Mouse (Mus musculus) myocyte (in vitro differentiated cells): ENCODE measurements around the gene Muc2. TPM values are rescaled to one million over a fixed set of nuclear protein-coding genes. Genes with fewer than 3 reads are reported as not detected.

ENCODE experiments used
- H3K27me3 ChIP-seq: one replicate; pipeline ENCODE4 v1.6.1; 2011; ENCODE audit not compliant: control insufficient read depth, insufficient read depth, insufficient read length
- H3K36me3 ChIP-seq: one replicate; pipeline ENCODE4 v1.6.1; 2011; ENCODE audit not compliant: control insufficient read depth, insufficient read depth
- H3K4me2 ChIP-seq: one replicate; pipeline ENCODE4 v1.6.1; 2011; ENCODE audit warnings: low read depth, control low read depth
- H3K4me3 ChIP-seq: one replicate; pipeline ENCODE4 v1.5.1; 2011; ENCODE audit warnings: mild to moderate bottlenecking, control low read depth, moderate library complexity
- H3K79me2 ChIP-seq: one replicate; pipeline ENCODE4 v1.6.1; 2011; ENCODE audit not compliant: control insufficient read depth, insufficient read depth
- H3ac ChIP-seq: one replicate; pipeline ENCODE4 v1.6.1; 2011; ENCODE audit not compliant: control insufficient read depth, insufficient read length
- CEBPB ChIP-seq: IDR thresholded peaks from 2 replicates; pipeline ENCODE4 v1.6.1; 2011; ENCODE audit warnings: mild to moderate bottlenecking, moderate library complexity; ENCODE audit not compliant: poor library complexity, insufficient read depth, severe bottlenecking
- E2F4 ChIP-seq: IDR thresholded peaks from one replicate; pipeline ENCODE4 v1.6.1; 2011; ENCODE audit warnings: mild to moderate bottlenecking, control low read depth, moderate library complexity; ENCODE audit not compliant: insufficient read depth
- MAX ChIP-seq: IDR thresholded peaks from one replicate; pipeline ENCODE4 v1.6.1; 2011; ENCODE audit warnings: low read depth, mild to moderate bottlenecking, control low read depth
- MYOD1 ChIP-seq, 3 experiments: IDR thresholded peaks; one replicate each; pipeline ENCODE4 v1.6.1; 2011; ENCODE audit warnings: control low read depth in 2 of 3, low read depth in 2 of 3, mild to moderate bottlenecking in 2 of 3, moderate library complexity in 1 of 3; ENCODE audit not compliant: insufficient read length in 2 of 3, control insufficient read depth in 1 of 3
- MYOG ChIP-seq, 3 experiments: IDR thresholded peaks; one replicate each; pipeline ENCODE4 v1.6.1; 2011; ENCODE audit warnings: control low read depth in 2 of 3, low read depth in 2 of 3, mild to moderate bottlenecking in 2 of 3; ENCODE audit not compliant: insufficient read length in 2 of 3, control insufficient read depth in 1 of 3, insufficient read depth in 1 of 3
- POLR2A ChIP-seq: IDR thresholded peaks from one replicate; pipeline ENCODE4 v1.6.1; 2011; ENCODE audit warnings: low read depth, mild to moderate bottlenecking, control low read depth, moderate library complexity; ENCODE audit not compliant: insufficient read length
- POLR2AphosphoS2 ChIP-seq: IDR thresholded peaks from one replicate; pipeline ENCODE4 v1.6.1; 2011; ENCODE audit warnings: low read depth, control low read depth; ENCODE audit not compliant: insufficient read length
- REST ChIP-seq: IDR thresholded peaks from one replicate; pipeline ENCODE4 v1.6.1; 2011; ENCODE audit warnings: mild to moderate bottlenecking, control low read depth, moderate library complexity; ENCODE audit not compliant: insufficient read depth, insufficient read length
- SRF ChIP-seq: IDR thresholded peaks from one replicate; pipeline ENCODE4 v1.6.1; 2011; ENCODE audit warnings: low read depth; ENCODE audit not compliant: control insufficient read depth, insufficient read length
- TCF12 ChIP-seq: IDR thresholded peaks from one replicate; pipeline ENCODE4 v1.6.1; 2011; ENCODE audit warnings: mild to moderate bottlenecking, control low read depth; ENCODE audit not compliant: poor library complexity, insufficient read depth, severe bottlenecking
- TCF3 ChIP-seq: IDR thresholded peaks from one replicate; pipeline ENCODE4 v1.6.1; 2011; ENCODE audit warnings: low read depth, control low read depth; ENCODE audit not compliant: insufficient read length
- USF1 ChIP-seq: IDR thresholded peaks from one replicate; pipeline ENCODE4 v1.6.1; 2011; ENCODE audit warnings: low read depth, mild to moderate bottlenecking, control low read depth, moderate library complexity
- polyA plus RNA-seq: library from polyadenylated mRNA; unstranded; fragments of >200 nt; fragmentation: generic; extraction: Trizol; gene quantifications from one replicate; pipeline ENCODE4 v1.2.1, GENCODE M21; 2012; ENCODE audit warnings: missing spikeins

Muc2 gene
- polyA plus RNA-seq, 1 experiment, result not detected

DNA sequence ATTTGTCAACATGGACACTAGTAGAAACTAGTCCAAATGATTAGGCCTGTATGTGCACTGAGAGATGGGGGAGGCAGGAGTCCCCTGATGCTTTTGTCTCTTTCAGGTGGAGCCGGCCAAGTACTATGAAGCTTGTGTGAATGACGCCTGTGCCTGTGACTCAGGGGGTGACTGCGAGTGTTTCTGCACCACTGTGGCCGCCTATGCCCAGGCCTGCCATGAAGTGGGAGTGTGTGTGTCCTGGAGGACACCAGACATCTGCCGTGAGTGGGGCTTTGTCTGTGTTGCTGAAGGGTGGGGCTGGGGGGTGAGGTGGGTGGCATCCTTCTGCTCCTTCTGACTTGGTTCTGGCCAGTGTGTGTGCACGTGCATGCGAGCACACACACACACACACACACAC is 113.1 kb downstream of the Muc2 start:
- no peak overlapping the region for H3K4me3 ChIP-seq
- no peak overlapping the region for H3ac ChIP-seq
- H3K27me3 ChIP-seq, result peaks cover 27% of the 10 kb centered on the region
- H3K36me3 ChIP-seq, result no peaks in the 10 kb centered on the region
- no peaks in the 10 kb centered on the region for H3K79me2 ChIP-seq
- TF ChIP-seq TCF3 (no peak), MYOD1 (IDR thresholded peaks at IDR 0.05; ENCODE audit: control insufficient read depth in 1 of 3, insufficient read length in 2 of 3, low read depth in 2 of 3) (no peak), MAX (no peak), POLR2A (no peak), TCF12 (no peak), USF1 (no peak), SRF (no peak), POLR2AphosphoS2 (no peak), CEBPB (no peak), E2F4 (no peak), REST (no peak), MYOG (IDR thresholded peaks at IDR 0.05; ENCODE audit: control insufficient read depth in 1 of 3, insufficient read depth in 1 of 3, insufficient read length in 2 of 3, low read depth in 2 of 3) (no peak)
- H3K4me2 ChIP-seq, result no peak overlapping the region

Other genes with a start within 250 kb of the Muc2 start
- gene Pidd1, start 246.3 kb upstream of the Muc2 start, polyA plus RNA-seq, result 1.9 TPM
- 5,265 TPM for gene Rplp2, start 243.0 kb upstream of the Muc2 start, polyA plus RNA-seq
- 50.5 TPM for gene Pnpla2, start 235.1 kb upstream of the Muc2 start, polyA plus RNA-seq
- 2.4 TPM for gene Cracr2b, start 229.2 kb upstream of the Muc2 start, polyA plus RNA-seq
- gene Cd151, start 222.9 kb upstream of the Muc2 start, polyA plus RNA-seq, result 267 TPM
- gene Polr2l, start 215.2 kb upstream of the Muc2 start, polyA plus RNA-seq, result 95.1 TPM
- gene Tspan4, start 215.1 kb upstream of the Muc2 start, polyA plus RNA-seq, result 95.5 TPM
- gene Chid1, start 150.5 kb upstream of the Muc2 start, polyA plus RNA-seq, result 51.3 TPM
- gene Ap2a2, start 128.2 kb upstream of the Muc2 start, polyA plus RNA-seq, result 89.2 TPM
- 0.20 TPM for gene Muc6, start 35.0 kb upstream of the Muc2 start, polyA plus RNA-seq
- gene Muc5ac, start 98.6 kb downstream of the Muc2 start, polyA plus RNA-seq, result not detected
- 0.01 TPM for gene Muc5b, start 148.7 kb downstream of the Muc2 start, polyA plus RNA-seq
- 47.1 TPM for gene Tollip, start 228.2 kb downstream of the Muc2 start, polyA plus RNA-seq